Mouse (Mus musculus): Measurements from ENCODE around the gene Mrpl20. TPM values are rescaled to one million over a fixed set of nuclear protein-coding genes. Genes with fewer than 3 reads are reported as not detected.

The Mrpl20 gene
- polyA plus RNA-seq, 1 experiment = 262 TPM

DNA sequence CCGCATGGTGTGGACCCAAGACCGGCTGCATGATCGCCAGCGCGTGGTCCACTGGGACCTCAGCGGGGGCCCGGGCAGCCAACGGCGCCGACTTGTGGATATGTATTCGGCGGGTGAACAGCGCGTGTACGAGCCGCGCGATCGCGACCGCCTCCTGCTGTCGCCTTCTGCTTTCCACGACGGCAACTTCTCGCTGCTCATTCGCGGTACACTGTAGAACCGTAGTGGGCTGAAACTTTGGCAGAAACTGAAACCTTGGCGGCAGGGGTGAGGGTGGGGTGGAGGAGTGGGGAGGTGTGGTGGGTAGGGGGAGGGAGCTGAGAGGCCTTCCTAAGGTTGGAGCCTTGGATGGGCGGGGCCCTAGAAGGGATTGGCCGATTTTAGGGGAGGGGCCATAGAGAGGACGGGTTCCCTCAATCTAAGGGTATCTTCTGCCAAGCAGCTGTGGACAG is 38.4 kb downstream of the Mrpl20 start:
- Histone ChIP-seq H3K4me3 (ENCODE audit: insufficient read depth, poor library complexity, severe bottlenecking) (peak overlapping the region; percentile 37), H3K79me2 (ENCODE audit: control insufficient read depth, insufficient read depth) (peaks cover 14% of the 10 kb centered on the region), H3K79me3 (ENCODE audit: low read depth) (peaks cover 4% of the 10 kb centered on the region), H3K36me3 (ENCODE audit: control insufficient read depth, insufficient read depth) (peaks cover 9% of the 10 kb centered on the region), H3K27me3 (ENCODE audit: control insufficient read depth, insufficient read depth, insufficient read length) (no peaks in the 10 kb centered on the region), H3ac (ENCODE audit: control insufficient read depth, insufficient read length, low read depth) (peak overlapping the region; percentile 61)
- peak; percentile 64 for TF ChIP-seq CTCF (IDR thresholded peaks at IDR 0.05; ENCODE audit: control insufficient read depth, insufficient read depth, insufficient read length)
- TF ChIP-seq FOSL1 (IDR thresholded peaks at IDR 0.05; ENCODE audit: insufficient read depth, low read length, poor library complexity, severe bottlenecking) = no peak
- TF ChIP-seq CEBPB (IDR thresholded peaks at IDR 0.05; ENCODE audit: low read depth) = no peak
- TF ChIP-seq MYOD1 (IDR thresholded peaks at IDR 0.05; ENCODE audit: control insufficient read depth, insufficient read length, low read depth) = no peak
- no peak for TF ChIP-seq MYOG (IDR thresholded peaks at IDR 0.05; ENCODE audit: control insufficient read depth, extremely low read depth, insufficient read length)
- TF ChIP-seq MAX (IDR thresholded peaks at IDR 0.05) = no peak

DNA sequence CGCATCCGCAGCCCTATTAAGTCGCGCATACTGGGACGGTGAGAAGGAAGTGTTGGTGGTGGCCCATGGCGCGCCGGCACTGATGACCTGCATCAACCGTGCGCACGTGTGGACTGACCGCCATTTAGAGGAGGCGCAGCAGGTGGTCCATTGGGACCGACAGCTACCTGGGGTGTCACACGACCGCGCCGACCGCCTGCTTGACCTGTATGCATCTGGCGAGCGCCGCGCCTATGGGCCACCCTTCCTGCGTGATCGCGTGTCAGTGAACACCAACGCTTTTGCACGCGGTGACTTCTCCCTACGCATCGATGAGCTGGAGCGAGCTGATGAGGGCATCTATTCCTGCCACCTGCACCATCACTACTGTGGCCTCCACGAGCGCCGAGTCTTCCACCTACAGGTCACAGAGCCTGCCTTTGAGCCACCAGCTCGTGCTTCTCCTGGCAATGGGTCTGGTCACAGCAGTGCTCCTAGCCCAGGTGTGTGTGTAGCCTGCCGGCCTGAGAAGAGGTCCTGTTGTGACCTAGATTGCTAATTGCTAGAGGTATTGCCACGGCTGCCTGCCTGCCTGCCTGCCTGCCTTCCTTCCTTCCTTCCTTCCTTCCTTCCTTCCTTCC is 39.1 kb downstream of the Mrpl20 start:
- Histone ChIP-seq H3K36me3 (ENCODE audit: control insufficient read depth, insufficient read depth) (peaks cover 9% of the 10 kb centered on the region), H3K27me3 (ENCODE audit: control insufficient read depth, insufficient read depth, insufficient read length) (no peaks in the 10 kb centered on the region), H3ac (ENCODE audit: control insufficient read depth, insufficient read length, low read depth) (no peak overlapping the region), H3K79me2 (ENCODE audit: control insufficient read depth, insufficient read depth) (peaks cover 14% of the 10 kb centered on the region), H3K4me3 (ENCODE audit: insufficient read depth, poor library complexity, severe bottlenecking) (no peak overlapping the region), H3K79me3 (ENCODE audit: low read depth) (peaks cover 4% of the 10 kb centered on the region)
- TF ChIP-seq CTCF (IDR thresholded peaks at IDR 0.05; ENCODE audit: control insufficient read depth, insufficient read depth, insufficient read length) (no peak), MAX (IDR thresholded peaks at IDR 0.05) (no peak), MYOG (IDR thresholded peaks at IDR 0.05; ENCODE audit: control insufficient read depth, extremely low read depth, insufficient read length) (no peak), USF1 (IDR thresholded peaks at IDR 0.05; ENCODE audit: low read depth) (no peak), CEBPB (IDR thresholded peaks at IDR 0.05; ENCODE audit: low read depth) (no peak), FOSL1 (IDR thresholded peaks at IDR 0.05; ENCODE audit: insufficient read depth, low read length, poor library complexity, severe bottlenecking) (no peak), MYOD1 (IDR thresholded peaks at IDR 0.05; ENCODE audit: control insufficient read depth, insufficient read length, low read depth) (no peak)

DNA sequence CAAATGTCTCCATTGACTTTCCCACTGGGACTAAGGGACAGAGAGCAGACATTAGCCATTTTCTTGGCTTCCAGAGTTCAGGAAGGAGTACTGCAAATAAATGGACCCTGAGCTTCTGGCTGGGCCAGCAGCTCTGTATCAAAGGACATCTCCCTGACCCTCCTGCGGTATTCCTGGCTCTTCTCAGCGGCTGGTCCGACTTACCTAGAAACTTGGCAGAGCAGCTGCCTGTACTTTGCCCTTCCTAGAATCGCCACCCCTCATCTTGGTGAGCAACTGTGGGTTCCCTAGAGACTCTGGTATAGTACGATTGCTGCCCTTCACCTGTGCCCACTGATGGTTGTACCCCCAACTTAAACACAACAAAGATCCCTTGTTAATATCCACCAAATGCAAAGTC is 40.6 kb downstream of the Mrpl20 start:
- Histone ChIP-seq H3K36me3 (ENCODE audit: control insufficient read depth, insufficient read depth) (peaks cover 9% of the 10 kb centered on the region), H3K79me3 (ENCODE audit: low read depth) (peaks cover 10% of the 10 kb centered on the region), H3ac (ENCODE audit: control insufficient read depth, insufficient read length, low read depth) (no peak overlapping the region), H3K4me3 (ENCODE audit: insufficient read depth, poor library complexity, severe bottlenecking) (no peak overlapping the region), H3K79me2 (ENCODE audit: control insufficient read depth, insufficient read depth) (peaks cover 22% of the 10 kb centered on the region), H3K27me3 (ENCODE audit: control insufficient read depth, insufficient read depth, insufficient read length) (no peaks in the 10 kb centered on the region)
- TF ChIP-seq CEBPB (IDR thresholded peaks at IDR 0.05; ENCODE audit: low read depth) = no peak
- TF ChIP-seq CTCF (IDR thresholded peaks at IDR 0.05; ENCODE audit: control insufficient read depth, insufficient read depth, insufficient read length) = no peak
- no peak for TF ChIP-seq MYOG (IDR thresholded peaks at IDR 0.05; ENCODE audit: control insufficient read depth, extremely low read depth, insufficient read length)
- no peak for TF ChIP-seq MYOD1 (IDR thresholded peaks at IDR 0.05; ENCODE audit: control insufficient read depth, insufficient read length, low read depth)

DNA sequence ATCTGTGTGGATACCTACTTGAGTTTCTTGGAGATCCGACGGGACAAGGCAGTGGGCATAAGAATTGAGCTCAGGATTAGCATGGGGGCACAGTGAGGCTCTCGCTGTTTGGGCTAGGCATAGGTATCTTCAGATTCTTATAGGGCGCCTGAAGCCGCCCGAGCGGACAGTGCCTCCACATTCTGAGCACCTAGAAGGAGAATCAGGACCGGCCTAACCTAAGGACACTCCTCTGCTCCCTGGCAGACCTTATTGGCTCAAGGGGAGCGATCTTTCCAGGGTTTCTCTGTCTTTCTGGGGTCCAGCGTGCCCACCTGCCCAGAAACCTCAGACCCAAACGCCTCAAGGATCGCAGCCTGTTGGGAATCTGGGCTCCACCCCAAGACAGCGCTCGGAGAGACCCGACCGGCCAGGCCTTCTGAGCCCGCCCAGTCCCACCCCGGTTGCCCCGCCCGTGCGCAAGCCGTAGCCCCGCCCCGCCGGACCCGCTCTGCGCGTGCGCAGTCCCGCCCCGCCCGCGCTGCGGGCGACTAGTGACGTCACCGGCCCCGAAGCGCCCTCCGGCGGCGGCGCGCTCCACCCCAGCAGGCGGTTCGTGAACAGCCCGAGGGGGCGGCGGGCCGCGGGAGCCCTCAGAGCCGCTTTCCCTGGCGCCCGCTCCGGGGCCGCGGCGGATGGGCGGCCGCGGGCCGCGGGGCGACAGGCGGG is 44.3 kb downstream of the Mrpl20 start, which contains the start of gene Dvl1:
Gene Dvl1, plus strand, starts transcription at position 532 of the 708 bp plus-strand sequence.
- H3ac ChIP-seq (ENCODE audit: control insufficient read depth, insufficient read length, low read depth) = peak within 1 kb of the TSS; percentile 81
- peaks cover 14% of the 10 kb centered on the region for H3K36me3 ChIP-seq (ENCODE audit: control insufficient read depth, insufficient read depth)
- TF ChIP-seq CEBPB (IDR thresholded peaks at IDR 0.05; ENCODE audit: low read depth) (no peak), CTCF (IDR thresholded peaks at IDR 0.05; ENCODE audit: control insufficient read depth, insufficient read depth, insufficient read length) (peak; percentile 90), MAX (IDR thresholded peaks at IDR 0.05) (no peak)
- peaks cover 44% of the 10 kb centered on the region for H3K79me3 ChIP-seq (ENCODE audit: low read depth)
- H3K27me3 ChIP-seq (ENCODE audit: control insufficient read depth, insufficient read depth, insufficient read length) = no peaks in the 10 kb centered on the region
- H3K4me3 ChIP-seq (ENCODE audit: insufficient read depth, poor library complexity, severe bottlenecking) = peak within 1 kb of the TSS; percentile 76
- peaks cover 46% of the 10 kb centered on the region for H3K79me2 ChIP-seq (ENCODE audit: control insufficient read depth, insufficient read depth)

- H3K4me3 ChIP-seq (ENCODE audit: insufficient read depth, poor library complexity, severe bottlenecking) = peak overlapping the region; percentile 76
- no peaks in the 10 kb centered on the region for H3K27me3 ChIP-seq (ENCODE audit: control insufficient read depth, insufficient read depth, insufficient read length)
- peaks cover 54% of the 10 kb centered on the region for H3K79me2 ChIP-seq (ENCODE audit: control insufficient read depth, insufficient read depth)
- H3ac ChIP-seq (ENCODE audit: control insufficient read depth, insufficient read length, low read depth) = peak overlapping the region; percentile 81
- peaks cover 51% of the 10 kb centered on the region for H3K79me3 ChIP-seq (ENCODE audit: low read depth)
- no peak for TF ChIP-seq FOSL1 (IDR thresholded peaks at IDR 0.05; ENCODE audit: insufficient read depth, low read length, poor library complexity, severe bottlenecking)
- TF ChIP-seq MYOG (IDR thresholded peaks at IDR 0.05; ENCODE audit: control insufficient read depth, extremely low read depth, insufficient read length) = no peak
- TF ChIP-seq MYOD1 (IDR thresholded peaks at IDR 0.05; ENCODE audit: control insufficient read depth, insufficient read length, low read depth) = no peak
- TF ChIP-seq CTCF (IDR thresholded peaks at IDR 0.05; ENCODE audit: control insufficient read depth, insufficient read depth, insufficient read length) = peak; percentile 22
- no peak for TF ChIP-seq USF1 (IDR thresholded peaks at IDR 0.05; ENCODE audit: low read depth)
- no peak for TF ChIP-seq MAX (IDR thresholded peaks at IDR 0.05)
- no peak for TF ChIP-seq CEBPB (IDR thresholded peaks at IDR 0.05; ENCODE audit: low read depth)
- H3K36me3 ChIP-seq (ENCODE audit: control insufficient read depth, insufficient read depth) = peaks cover 9% of the 10 kb centered on the region
Measured at GRCm38 (mm10) chr4:155847591-155848352, 45.1 kb downstream of the Mrpl20 start.

All from C2C12 (cell line).